Mouse (Mus musculus) G1E (cell line): ENCODE data around the gene Lrr1.
"Not testable (repeated sequence)": the region's sequence is repeated elsewhere in the genome, so short reads cannot be mapped to it uniquely, and the experiment has no call there.

Source experiments
- CTCF ChIP-seq: IDR thresholded peaks from 2 replicates; pipeline ENCODE4 v1.5.1; 2012; ENCODE audit warnings: low read depth, low read length, inconsistent platforms, mixed read lengths
- GATA1 ChIP-seq: IDR thresholded peaks from 2 replicates; pipeline ENCODE4 v1.6.1; 2012; ENCODE audit warnings: borderline replicate concordance, low read length, inconsistent platforms, mixed read lengths
- TAL1 ChIP-seq: conservative IDR thresholded peaks from 2 replicates; pipeline ENCODE4 v1.6.1; 2012; ENCODE audit warnings: low read depth, low read length, inconsistent platforms, mixed read lengths

DNA sequence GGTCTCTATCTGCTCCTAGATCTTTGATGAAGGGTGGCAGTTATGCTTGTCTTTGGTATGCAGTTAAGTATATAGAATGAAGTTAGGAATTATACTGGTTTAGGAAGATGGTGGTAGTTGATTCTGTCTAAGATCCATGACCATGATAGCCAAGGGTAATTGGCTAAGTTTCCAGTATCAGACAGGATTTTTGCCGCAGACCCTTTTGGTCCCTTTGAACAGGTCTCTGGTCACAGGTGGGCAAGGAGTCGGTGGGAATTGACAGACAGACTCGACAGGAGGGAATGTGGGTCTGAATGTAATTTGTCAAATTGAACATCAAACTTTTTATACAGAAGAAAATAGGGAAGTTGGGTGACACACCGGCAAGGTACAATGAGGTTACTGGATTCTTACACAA is 5.0 kb upstream of the Lrr1 start:
- not testable (repeated sequence) for TF ChIP-seq CTCF, TAL1, GATA1
